Mouse (Mus musculus): ENCODE data around the gene Enpp5.

- TF ChIP-seq ZC3H11A (IDR thresholded peaks at IDR 0.05; ENCODE audit: low read depth, low read length): no peak
- no peak for TF ChIP-seq RCOR1 (conservative IDR thresholded peaks at IDR 0.05; ENCODE audit: low read depth, low read length)
- no peak for TF ChIP-seq ELF1 (IDR thresholded peaks at IDR 0.05; ENCODE audit: low read depth, low read length)
- no peak for TF ChIP-seq E2F4 (IDR thresholded peaks at IDR 0.05; ENCODE audit: insufficient replicate concordance, low read depth, low read length)
- no peak for TF ChIP-seq CTCF (conservative IDR thresholded peaks at IDR 0.05 in 1 of 2, IDR thresholded peaks at IDR 0.05 in 1 of 2; ENCODE audit: low read depth in 2 of 2, low read length in 2 of 2)
- no peak for TF ChIP-seq USF1 (IDR thresholded peaks at IDR 0.05; ENCODE audit: low read depth, low read length)
- no peak for TF ChIP-seq NELFE (IDR thresholded peaks at IDR 0.05; ENCODE audit: low read depth, low read length)
- no peak for TF ChIP-seq SIN3A (IDR thresholded peaks at IDR 0.05; ENCODE audit: low read length)
These were observed 55.9 kb downstream of the Enpp5 start for GRCm38 (mm10) chr17:44134545-44134944.
